Mouse (Mus musculus) thymus, postnatal 0 days (tissue): ENCODE data around the gene Atg14. TPM values are rescaled to one million over a fixed set of nuclear protein-coding genes. Genes with fewer than 3 reads are reported as not detected.
"Not testable (repeated sequence)": the region's sequence is repeated elsewhere in the genome, so short reads cannot be mapped to it uniquely, and the experiment has no call there.

Experiments used
- DNase-seq: peaks from one replicate; pipeline ENCODE4 v3.0.0-alpha.2; 2015; ENCODE audit warnings: low spot score
- polyA plus RNA-seq: library from polyadenylated mRNA; unstranded; fragments of >200 nt; fragmentation: Nextera tagmentation; extraction: Ambion mirVana; gene quantifications from 2 replicates; pipeline ENCODE4 v1.2.1, GENCODE M21; 2015

Atg14 gene
- polyA plus RNA-seq, 1 experiment from 2014 or later, result 9.8 TPM

GRCm38 (mm10) chr14:47544877-47545276 lies 25.6 kb downstream of the Atg14 start:
- no peak for DNase-seq

- no peak for DNase-seq
Measured at GRCm38 (mm10) chr14:47544286-47544685, 26.2 kb downstream of the Atg14 start.

GRCm38 (mm10) chr14:47542283-47542682 lies 28.2 kb downstream of the Atg14 start:
- DNase-seq, result no peak

- DNase-seq, result no peak
Measured at GRCm38 (mm10) chr14:47541325-47541948, 29.0 kb downstream of the Atg14 start.

- no peak for DNase-seq
Measured at GRCm38 (mm10) chr14:47535096-47535495, 35.4 kb downstream of the Atg14 start.

- no peak for DNase-seq
Measured at GRCm38 (mm10) chr14:47534176-47534525, 36.3 kb downstream of the Atg14 start.

- peak; percentile 64 for DNase-seq
Measured at GRCm38 (mm10) chr14:47533365-47534175, 36.9 kb downstream of the Atg14 start.

- no peak for DNase-seq
Measured at GRCm38 (mm10) chr14:47532496-47532895, 38.0 kb downstream of the Atg14 start.

- not testable (repeated sequence) for DNase-seq
Measured at GRCm38 (mm10) chr14:47529592-47529991, 40.9 kb downstream of the Atg14 start.

- peak; percentile 73 for DNase-seq
Measured at GRCm38 (mm10) chr14:47529019-47529418, 41.4 kb downstream of the Atg14 start.

- no peak for DNase-seq
Measured at GRCm38 (mm10) chr14:47528293-47528692, 42.2 kb downstream of the Atg14 start.

- no peak for DNase-seq
Measured at GRCm38 (mm10) chr14:47527833-47528232, 42.6 kb downstream of the Atg14 start.

- no peak for DNase-seq
Measured at GRCm38 (mm10) chr14:47525861-47526260, 44.6 kb downstream of the Atg14 start.

GRCm38 (mm10) chr14:47525374-47525773 lies 45.1 kb downstream of the Atg14 start:
- DNase-seq, result no peak

GRCm38 (mm10) chr14:47522301-47522700 lies 48.1 kb downstream of the Atg14 start:
- DNase-seq, result no peak

GRCm38 (mm10) chr14:47521609-47522008 lies 48.8 kb downstream of the Atg14 start:
- DNase-seq, result no peak

- no peak for DNase-seq
Measured at GRCm38 (mm10) chr14:47520751-47521449, 49.5 kb downstream of the Atg14 start.

- no peak for DNase-seq
Measured at GRCm38 (mm10) chr14:47518619-47519018, 51.8 kb downstream of the Atg14 start.

- no peak for DNase-seq
Measured at GRCm38 (mm10) chr14:47516755-47517154, 53.7 kb downstream of the Atg14 start.

- no peak for DNase-seq
Measured at GRCm38 (mm10) chr14:47515636-47516035, 54.8 kb downstream of the Atg14 start.

GRCm38 (mm10) chr14:47514816-47515453 lies 55.5 kb downstream of the Atg14 start:
- DNase-seq, result no peak

- DNase-seq, result no peak
Measured at GRCm38 (mm10) chr14:47513606-47514005, 56.8 kb downstream of the Atg14 start.
